Mouse (Mus musculus): ENCODE data around the gene Mfap1b.

- TF ChIP-seq JUND (conservative IDR thresholded peaks at IDR 0.05; ENCODE audit: low read depth, low read length), result no peak
- TF ChIP-seq TBP (conservative IDR thresholded peaks at IDR 0.05; ENCODE audit: low read depth, low read length), result no peak
- no peak for TF ChIP-seq MAFK (IDR thresholded peaks at IDR 0.05; ENCODE audit: insufficient replicate concordance, low read length)
- TF ChIP-seq GABPA (IDR thresholded peaks at IDR 0.05; ENCODE audit: insufficient replicate concordance, low read depth, low read length), result no peak
- TF ChIP-seq CTCF (conservative IDR thresholded peaks at IDR 0.05 in 1 of 2, IDR thresholded peaks at IDR 0.05 in 1 of 2; ENCODE audit: low read depth in 2 of 2, low read length in 2 of 2), result peak in 1 of 2 experiments; percentile 44; a peak in 2 of 4 replicates
- no peak for TF ChIP-seq EP300 (IDR thresholded peaks at IDR 0.05; ENCODE audit: low read length)
- no peak for TF ChIP-seq HCFC1 (IDR thresholded peaks at IDR 0.05; ENCODE audit: low read depth, low read length)
- no peak for TF ChIP-seq POLR2A (IDR thresholded peaks at IDR 0.05; ENCODE audit: low read depth, low read length)
- no peak for TF ChIP-seq USF1 (IDR thresholded peaks at IDR 0.05; ENCODE audit: low read depth, low read length)
- TF ChIP-seq ELF1 (IDR thresholded peaks at IDR 0.05; ENCODE audit: low read depth, low read length), result no peak
- TF ChIP-seq CHD2 (IDR thresholded peaks at IDR 0.05; ENCODE audit: low read length), result no peak
Observed at GRCm38 (mm10) chr2:121448136-121448535, 25.7 kb downstream of the Mfap1b start.
